Mouse (Mus musculus) G1E-ER4 (cell line): ENCODE results near the gene Gm38392. TPM values are rescaled to one million over a fixed set of nuclear protein-coding genes. Genes with fewer than 3 reads are reported as not detected.

Experiments used
- GATA1 ChIP-seq: IDR thresholded peaks from one replicate; pipeline ENCODE4 v1.8.0; 2012; ENCODE audit warnings: low read length, inconsistent platforms
- polyA plus RNA-seq: library from polyadenylated mRNA; stranded (reverse); fragments of >175 nt; gene quantifications from 2 replicates; pipeline ENCODE4 v1.2.3, GENCODE M21; 2012

Gm38392 gene
- polyA plus RNA-seq, 1 experiment: not detected

GRCm38 (mm10) chr3:88276529-88277143 is 10.4 kb downstream of the Gm38392 start:
- no peak for TF ChIP-seq GATA1

- TF ChIP-seq GATA1: no peak
Observed at GRCm38 (mm10) chr3:88276121-88276520, 10.9 kb downstream of the Gm38392 start.

- TF ChIP-seq GATA1: no peak
Observed at GRCm38 (mm10) chr3:88274002-88274401, 13.0 kb downstream of the Gm38392 start.

GRCm38 (mm10) chr3:88271859-88272258 is 15.2 kb downstream of the Gm38392 start:
- TF ChIP-seq GATA1: no peak

GRCm38 (mm10) chr3:88268991-88269390 is 18.0 kb downstream of the Gm38392 start:
- no peak for TF ChIP-seq GATA1

GRCm38 (mm10) chr3:88262346-88262745 is 24.7 kb downstream of the Gm38392 start:
- no peak for TF ChIP-seq GATA1

- no peak for TF ChIP-seq GATA1
Observed at GRCm38 (mm10) chr3:88256382-88256781, 30.6 kb downstream of the Gm38392 start.

- no peak for TF ChIP-seq GATA1
Observed at GRCm38 (mm10) chr3:88255950-88256349, 31.1 kb downstream of the Gm38392 start.

- TF ChIP-seq GATA1: no peak
Observed at GRCm38 (mm10) chr3:88254268-88254926, 32.6 kb downstream of the Gm38392 start, which contains the start of gene Rhbg. Rhbg (minus strand) TSS chr3:88254709.

GRCm38 (mm10) chr3:88252739-88253138 is 34.3 kb downstream of the Gm38392 start:
- no peak for TF ChIP-seq GATA1

- no peak for TF ChIP-seq GATA1
Observed at GRCm38 (mm10) chr3:88248406-88248805, 38.6 kb downstream of the Gm38392 start.

- no peak for TF ChIP-seq GATA1
Observed at GRCm38 (mm10) chr3:88247666-88248065, 39.3 kb downstream of the Gm38392 start.

- no peak for TF ChIP-seq GATA1
Observed at GRCm38 (mm10) chr3:88245811-88246210, 41.2 kb downstream of the Gm38392 start.

- TF ChIP-seq GATA1: no peak
Observed at GRCm38 (mm10) chr3:88244071-88244470, 42.9 kb downstream of the Gm38392 start.

- no peak for TF ChIP-seq GATA1
Observed at GRCm38 (mm10) chr3:88242531-88242930, 44.5 kb downstream of the Gm38392 start.

- TF ChIP-seq GATA1: no peak
Observed at GRCm38 (mm10) chr3:88241045-88241786, 45.8 kb downstream of the Gm38392 start.
